Mouse (Mus musculus): ENCODE measurements at regions not wholly inside any gene's neighbourhood (a gene's known extent, or its start where the extent isn't known, plus 50 kb on each side); places are given as distances from the start of the nearest gene placed in this dataset.
A peak's percentile ranks its signal among the peaks of the same experiment; 100 is the strongest.

DNA sequence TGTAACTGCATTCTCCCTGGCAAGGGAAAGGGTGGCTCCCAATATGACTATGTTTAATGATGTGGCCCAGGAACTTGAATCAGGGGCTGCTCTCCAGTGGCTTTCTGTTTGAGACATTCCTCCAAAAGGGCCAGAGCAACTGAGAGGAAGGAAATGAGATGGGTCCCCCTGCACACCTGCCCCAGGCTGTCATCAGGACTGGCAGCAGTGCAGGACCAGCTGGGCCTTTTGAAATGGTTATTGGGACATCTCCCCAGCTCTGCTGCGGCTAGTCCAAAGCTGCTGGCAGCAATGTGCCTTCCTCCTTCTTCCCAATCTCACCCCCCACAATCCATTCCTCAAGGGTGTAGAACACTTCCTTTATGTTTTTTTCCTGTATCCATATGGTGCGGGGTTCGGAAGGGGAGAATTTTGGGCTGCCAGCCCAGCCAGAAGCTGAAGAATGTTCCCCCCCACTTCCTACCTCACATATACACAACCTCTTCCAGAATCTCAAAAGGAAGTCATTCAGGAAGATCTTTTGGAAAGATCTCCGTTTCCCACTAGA lies 304.6 kb upstream of the Tbl1xr1 start:
- no peak for TF ChIP-seq GATA4 (IDR thresholded peaks at IDR 0.05; ENCODE audit: insufficient replicate concordance, low read length)

DNA sequence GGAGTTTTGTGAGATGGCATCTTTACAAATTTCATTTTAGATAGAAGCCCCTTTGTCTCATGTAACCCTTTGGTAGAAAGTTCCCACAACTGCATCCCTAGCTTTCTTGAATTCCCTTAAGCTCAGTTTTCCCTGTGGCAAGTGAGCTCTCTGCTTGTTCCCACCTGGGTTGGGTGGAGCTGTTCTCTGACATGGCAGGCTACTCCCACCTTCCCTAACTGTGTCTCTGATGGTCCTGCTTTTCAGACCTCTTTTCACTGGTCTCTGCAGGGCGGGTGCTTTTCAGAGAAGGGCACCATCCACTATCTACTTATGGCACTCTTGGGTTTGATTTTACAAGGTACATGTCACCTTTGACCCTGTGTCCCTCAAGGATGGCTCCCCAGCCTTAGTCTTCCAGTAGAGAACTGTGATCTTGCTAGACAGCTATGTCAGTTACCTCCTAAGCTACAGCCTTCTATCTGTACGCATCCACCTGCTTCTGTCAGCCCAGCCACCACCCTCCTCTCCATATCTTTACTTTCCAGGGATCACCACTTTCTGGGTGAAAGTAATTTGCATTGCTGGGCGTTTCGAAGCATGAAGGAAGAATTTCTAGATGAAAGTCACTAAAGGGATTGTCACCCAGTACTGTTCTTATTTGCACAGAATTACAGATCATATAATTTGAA lies 302.1 kb upstream of the Tbl1xr1 start:
- TF ChIP-seq GATA4 (IDR thresholded peaks at IDR 0.05; ENCODE audit: insufficient replicate concordance, low read length) = no peak

DNA sequence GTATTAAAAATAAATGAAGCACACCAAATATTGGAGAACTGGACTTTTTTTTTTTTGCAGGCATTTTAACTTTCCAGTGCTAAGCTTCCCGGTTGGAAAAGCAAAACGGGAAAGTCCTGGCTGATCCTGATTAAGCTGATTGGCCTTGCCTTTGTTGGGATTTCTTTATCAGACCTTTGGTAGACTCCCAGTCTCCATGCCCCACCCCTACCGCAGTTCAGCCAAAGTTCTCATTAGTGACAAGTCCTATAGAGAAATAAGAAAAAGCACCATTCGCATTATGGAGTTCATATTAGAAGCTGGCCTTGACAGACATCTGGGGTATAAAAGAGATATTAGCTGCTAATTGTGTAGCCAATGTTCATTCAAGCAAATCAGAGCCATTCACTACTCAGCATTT lies 297.7 kb upstream of the Tbl1xr1 start:
- no peak for TF ChIP-seq GATA4 (IDR thresholded peaks at IDR 0.05; ENCODE audit: insufficient replicate concordance, low read length)

DNA sequence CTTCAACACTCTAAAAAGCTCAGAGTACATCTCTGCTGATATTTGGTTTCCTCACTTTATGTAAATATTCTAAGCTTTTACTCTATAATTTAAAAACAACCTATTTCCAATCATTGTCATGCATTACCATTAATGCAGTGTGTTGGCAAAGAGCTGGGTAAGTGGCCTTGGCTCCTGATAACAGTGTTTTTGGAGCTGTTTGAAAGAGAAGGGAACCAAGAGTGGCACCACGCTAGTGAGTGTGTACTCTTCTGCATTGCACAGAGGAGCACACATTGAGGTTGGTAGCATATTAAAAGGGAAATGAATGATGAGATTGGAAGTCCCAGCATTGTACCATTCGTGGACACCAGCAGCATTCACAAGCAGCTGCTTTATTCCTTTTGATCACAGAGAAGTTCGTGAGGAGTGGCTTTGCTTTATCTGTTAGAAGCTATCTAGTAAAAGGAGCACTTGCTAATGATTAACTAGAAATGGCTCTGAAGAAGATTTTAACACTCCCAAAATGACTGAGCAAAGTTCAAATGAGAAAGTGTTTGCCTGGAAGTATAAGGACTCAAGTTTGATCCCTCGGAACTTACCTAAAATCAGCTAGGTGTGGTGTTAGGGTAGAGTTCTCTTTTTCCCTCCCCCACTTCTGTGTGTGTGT lies 284.3 kb upstream of the Tbl1xr1 start:
- peak; percentile 61 for TF ChIP-seq GATA4 (IDR thresholded peaks at IDR 0.05; ENCODE audit: insufficient replicate concordance, low read length)

DNA sequence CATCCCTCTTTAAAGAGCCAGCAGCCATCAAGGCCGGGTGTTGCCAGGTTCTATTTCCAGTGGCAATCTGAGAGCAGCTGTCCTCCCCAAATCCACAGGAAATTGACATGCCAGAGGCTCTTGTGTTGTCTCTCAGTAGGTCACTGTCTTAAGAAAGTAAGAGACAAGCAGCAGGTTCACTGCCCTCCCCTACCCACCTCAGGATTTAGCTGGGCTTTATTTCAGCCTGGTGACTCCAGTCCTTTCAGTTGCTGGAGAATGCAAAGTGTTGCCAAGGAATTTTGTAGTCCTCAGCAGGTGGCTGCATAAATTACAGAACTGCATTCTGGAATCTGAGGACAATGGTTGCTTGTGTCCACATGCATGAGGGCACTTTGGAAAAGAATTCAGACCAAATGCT lies 278.3 kb upstream of the Tbl1xr1 start:
- TF ChIP-seq GATA4 (IDR thresholded peaks at IDR 0.05; ENCODE audit: insufficient replicate concordance, low read length) = no peak

DNA sequence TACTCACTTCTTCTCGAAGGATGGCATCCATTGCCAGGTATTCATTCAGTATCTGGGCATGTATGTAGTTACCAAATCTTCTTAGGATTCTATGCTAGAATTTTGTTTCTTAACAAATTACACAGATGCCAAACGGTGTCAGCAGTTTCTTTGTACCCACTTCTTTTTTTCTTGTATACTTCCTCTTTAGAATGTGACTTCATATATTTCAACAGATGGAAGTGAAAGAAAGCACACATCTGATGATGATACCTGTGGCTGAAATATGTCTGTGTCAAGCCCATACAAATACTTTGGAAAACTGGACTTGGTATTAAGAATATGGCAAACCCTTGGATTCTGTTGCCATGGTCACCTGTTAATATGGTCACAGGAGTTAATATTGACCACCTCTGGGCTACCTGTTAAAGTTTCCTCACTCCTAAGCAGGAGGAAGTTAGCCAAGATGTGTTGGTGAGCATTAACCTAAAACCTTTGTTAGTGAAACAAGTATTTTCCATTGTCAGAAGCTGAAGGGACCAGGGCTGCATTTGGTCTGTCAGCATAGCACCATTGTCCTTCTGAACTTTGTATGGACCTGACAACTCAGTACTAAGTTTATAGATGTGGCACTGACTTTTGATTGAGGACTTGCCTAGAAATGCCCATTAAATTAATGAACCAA lies 269.8 kb upstream of the Tbl1xr1 start:
- no peak for TF ChIP-seq GATA4 (IDR thresholded peaks at IDR 0.05; ENCODE audit: insufficient replicate concordance, low read length)

DNA sequence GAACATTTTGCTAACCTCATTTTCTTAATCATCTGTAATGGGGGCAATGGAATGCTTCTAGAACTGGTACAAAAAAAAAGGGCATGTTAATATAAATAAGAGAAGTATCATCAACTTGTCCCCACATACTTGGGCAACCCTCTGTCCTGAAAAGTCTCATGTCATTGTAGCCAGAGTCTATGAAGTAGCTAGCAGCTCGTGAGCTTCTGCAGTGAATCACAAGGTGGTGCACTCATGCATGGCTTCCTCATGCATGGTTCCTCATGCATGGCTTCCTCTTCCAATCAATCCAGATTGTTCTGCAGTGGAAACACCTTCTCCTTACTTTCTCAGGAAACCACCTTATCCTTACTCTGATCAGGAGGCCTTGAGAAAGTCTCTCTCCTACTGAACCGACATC lies 267.9 kb upstream of the Tbl1xr1 start:
- TF ChIP-seq GATA4 (IDR thresholded peaks at IDR 0.05; ENCODE audit: insufficient replicate concordance, low read length) = no peak

DNA sequence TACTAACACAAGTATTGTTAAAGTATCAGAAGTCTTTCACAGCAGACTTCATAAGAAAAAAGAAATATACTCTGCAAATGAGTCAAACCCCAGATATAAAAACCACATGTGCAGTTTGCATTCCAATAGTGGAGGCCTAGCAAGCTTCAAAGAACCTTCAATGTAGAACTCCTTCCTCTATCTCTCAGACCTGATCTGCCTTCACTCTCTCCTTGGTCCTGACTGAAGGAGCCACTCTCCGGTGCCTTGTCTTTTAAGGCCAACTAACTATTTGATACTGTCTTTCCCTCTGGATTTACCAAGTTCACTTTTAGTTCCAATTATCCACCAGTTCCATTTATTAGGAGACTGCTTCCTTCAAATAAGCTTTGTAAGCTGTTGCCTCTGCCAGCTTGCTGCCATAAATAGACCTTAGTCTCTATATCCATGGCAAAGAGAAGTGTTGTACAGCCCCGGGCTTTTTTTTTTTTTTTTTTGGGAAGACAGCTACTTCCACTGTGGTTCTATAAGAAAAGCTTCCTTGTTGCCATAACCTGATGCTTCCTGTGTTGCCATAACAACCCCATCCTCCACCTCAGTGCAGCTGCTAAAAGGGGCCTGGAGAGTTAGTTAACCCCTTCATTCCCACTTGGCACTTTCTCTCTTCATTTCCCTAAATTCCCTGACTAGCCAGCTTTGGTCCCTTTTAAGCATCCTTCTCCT lies 266.5 kb upstream of the Tbl1xr1 start:
- TF ChIP-seq GATA4 (IDR thresholded peaks at IDR 0.05; ENCODE audit: insufficient replicate concordance, low read length) = no peak

DNA sequence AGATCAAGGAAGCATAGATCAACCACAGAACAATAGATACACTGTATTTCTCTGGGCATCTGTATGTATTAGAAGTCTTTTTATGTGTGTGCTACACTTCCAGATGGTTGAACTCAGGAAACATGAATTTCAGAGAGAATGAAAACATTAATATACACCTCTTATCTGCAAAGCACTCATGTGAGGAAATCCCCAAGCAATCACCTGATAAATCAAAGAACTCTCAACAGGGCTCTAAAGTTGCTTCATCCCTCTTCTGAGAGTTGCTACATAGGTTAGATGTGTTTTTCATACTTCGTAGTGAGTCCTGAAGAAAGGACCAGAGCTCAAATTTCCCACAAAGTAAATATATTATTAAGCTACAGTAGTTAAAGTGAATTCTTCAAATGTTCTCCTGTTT lies 263.1 kb upstream of the Tbl1xr1 start:
- TF ChIP-seq GATA4 (IDR thresholded peaks at IDR 0.05; ENCODE audit: insufficient replicate concordance, low read length) = no peak

DNA sequence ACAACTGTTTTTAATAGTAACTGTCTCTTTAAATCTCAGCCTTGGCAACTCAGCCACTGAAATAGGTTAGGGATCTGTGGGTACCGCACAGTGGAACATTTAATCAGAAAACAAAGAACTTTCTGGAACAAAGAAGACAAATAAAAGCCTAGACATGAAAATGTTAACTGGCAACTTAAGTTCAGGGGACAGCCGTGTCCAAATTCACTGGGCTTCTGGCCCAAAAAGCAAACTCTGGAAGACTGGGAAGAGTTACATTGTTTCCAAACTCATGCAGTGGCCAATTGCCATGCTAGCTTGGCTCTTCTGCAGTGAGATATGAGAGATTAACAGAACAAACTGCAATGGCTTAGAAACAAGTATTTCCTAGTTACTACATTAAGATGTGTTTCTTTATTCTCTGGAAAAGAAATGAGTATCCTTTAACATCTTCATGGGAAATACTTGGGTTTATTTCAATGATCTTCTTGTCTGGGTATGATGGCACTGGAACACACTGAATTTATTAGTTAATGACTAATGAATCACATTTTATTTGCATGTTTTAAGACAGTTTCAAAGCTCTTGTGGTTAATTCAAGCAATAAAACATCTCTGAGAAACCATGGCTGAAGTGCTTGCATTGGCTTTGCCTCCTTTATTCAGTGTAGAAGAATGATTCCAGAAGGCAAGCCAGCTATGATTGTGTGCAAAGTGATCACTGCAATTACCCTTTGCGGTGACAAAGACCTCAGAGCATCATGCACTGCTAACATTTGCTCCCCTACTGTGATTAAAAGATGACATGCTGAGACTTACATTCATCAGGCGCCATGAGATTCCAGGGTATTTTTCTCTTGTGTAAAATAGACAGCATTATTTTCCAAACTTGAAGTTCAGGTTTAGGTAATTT lies 259.2 kb upstream of the Tbl1xr1 start:
- peak; percentile 61; the same call in 1 of the 2 replicates for TF ChIP-seq GATA4 (IDR thresholded peaks at IDR 0.05; ENCODE audit: insufficient replicate concordance, low read length)

DNA sequence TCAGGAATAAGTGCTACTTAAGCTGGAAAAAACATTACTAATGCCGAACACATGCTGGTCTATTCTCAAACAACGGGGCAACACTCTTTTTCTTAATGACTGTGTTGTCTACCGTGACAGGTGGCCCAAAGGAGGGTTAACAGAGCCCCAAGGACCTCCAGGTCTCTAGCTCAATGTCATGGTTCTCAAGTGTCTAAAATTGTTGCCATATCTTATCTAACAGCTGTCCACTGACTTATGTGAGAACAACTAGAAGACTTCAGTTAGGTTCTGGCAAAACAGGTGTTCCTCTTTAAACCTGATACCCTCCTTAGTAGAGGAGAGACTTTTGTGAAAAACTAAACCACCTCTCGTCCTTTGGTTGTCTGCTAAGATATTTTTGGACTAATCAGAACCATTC lies 257.4 kb upstream of the Tbl1xr1 start:
- TF ChIP-seq GATA4 (IDR thresholded peaks at IDR 0.05; ENCODE audit: insufficient replicate concordance, low read length) = no peak

DNA sequence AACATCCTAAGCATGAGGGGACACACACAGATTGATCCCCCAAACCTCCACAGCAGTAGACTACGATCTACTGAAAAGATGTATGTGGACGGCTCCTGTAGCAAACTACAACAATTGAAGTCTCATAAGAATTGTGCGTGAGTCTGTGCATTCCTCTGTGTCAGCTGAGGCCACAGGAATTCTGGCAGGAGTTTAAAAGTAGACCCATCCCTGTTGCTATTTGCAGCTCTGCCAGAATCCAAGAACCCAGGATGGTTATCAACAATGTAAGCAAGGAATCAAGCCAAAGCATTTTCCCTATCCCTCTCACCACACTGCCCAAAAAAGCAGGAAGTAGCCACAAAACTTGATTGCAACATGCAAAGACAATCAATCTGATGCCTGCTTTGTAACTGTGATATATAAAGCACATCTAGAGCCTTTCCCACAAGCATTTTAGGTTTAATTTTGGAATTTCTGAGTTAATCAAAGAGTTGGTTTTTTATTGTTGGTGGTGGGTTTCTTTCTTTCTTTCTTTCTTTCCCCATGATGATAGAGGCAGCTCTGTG lies 256.3 kb upstream of the Tbl1xr1 start:
- TF ChIP-seq GATA4 (IDR thresholded peaks at IDR 0.05; ENCODE audit: insufficient replicate concordance, low read length) = no peak

DNA sequence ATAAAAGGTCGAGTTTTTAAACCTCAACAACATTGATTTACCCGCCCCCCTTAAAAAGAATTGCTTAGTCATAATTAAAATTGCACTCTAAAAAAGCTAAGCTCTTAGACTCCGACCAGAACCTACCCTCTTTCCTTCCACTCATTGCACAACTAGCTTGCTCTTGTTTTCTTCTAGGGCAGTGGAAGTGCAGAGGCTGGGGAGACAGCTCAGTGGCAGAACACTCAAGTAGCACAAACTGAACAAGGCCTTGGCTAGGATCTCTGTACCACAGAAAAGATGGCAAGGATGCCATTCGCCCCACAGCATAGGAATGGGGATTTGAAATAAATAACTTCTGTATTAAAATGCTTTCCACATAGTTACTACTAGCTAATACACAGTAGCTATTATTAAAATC lies 253.8 kb upstream of the Tbl1xr1 start:
- no peak for TF ChIP-seq GATA4 (IDR thresholded peaks at IDR 0.05; ENCODE audit: insufficient replicate concordance, low read length)

DNA sequence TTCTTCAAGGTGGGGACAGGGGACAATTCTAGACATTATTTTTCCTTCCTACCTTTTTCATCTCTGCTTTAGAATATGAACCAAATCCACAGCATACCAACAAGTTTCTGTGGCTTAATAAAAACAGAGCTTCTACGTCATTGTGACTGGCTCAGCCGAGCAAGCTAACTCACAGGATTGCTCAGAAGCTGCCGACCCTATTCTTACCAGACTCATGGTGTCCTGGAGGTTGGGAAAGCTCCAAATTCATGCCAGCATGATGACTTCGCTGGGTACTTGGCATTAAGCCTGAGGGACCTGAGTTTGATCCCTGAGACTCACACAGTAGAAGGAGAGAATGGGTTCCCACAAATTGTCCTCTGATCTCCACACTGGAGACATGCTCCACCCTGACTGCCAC lies 253.1 kb upstream of the Tbl1xr1 start:
- no peak for TF ChIP-seq GATA4 (IDR thresholded peaks at IDR 0.05; ENCODE audit: insufficient replicate concordance, low read length)

All from liver, adult (tissue).